Mouse (Mus musculus) testis, adult 2 months (tissue): ENCODE results near the gene Nufip2.

Experiments
- CTCF ChIP-seq: fragments of 200-500 bp; IDR thresholded peaks from 2 replicates; pipeline ENCODE4 v1.5.1; 2012; ENCODE audit warnings: low read depth, mild to moderate bottlenecking, inconsistent platforms, low read length, moderate library complexity; ENCODE audit not compliant: control insufficient read depth, insufficient read depth, insufficient replicate concordance
- POLR2A ChIP-seq: fragments of 200-500 bp; IDR thresholded peaks from 2 replicates; pipeline ENCODE4 v1.6.1; 2012; ENCODE audit warnings: low read depth, mild to moderate bottlenecking, inconsistent platforms, low read length, moderate library complexity; ENCODE audit not compliant: control insufficient read depth

DNA sequence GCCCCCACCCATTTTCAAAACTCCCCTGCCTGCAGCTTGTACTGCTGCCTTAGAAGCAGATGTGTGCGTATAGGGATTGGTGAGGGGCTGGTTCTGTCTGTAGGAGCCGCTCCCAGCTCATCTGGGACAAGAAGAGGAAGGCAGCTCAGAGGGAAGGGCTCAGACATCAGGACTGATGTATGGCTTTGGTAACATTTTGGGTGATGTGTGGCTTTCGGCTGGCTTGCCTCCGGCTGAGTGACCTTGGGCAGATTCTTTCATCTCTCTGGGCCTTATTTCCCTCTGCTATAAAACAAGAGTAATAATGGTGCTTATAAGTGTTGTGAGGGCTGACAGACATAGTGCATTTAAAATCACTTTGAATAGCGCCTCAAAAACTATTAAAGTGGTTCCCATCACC lies 103.6 kb downstream of the Nufip2 start:
- no peak for TF ChIP-seq POLR2A
- TF ChIP-seq CTCF, result no peak
